ENCODE assay signal across 26 mouse cellular contexts in genomic region chr14:26357996-26358395, GRCm38 (mm10).
DNase-seq lines count a peak whose midpoint lies in the region; ATAC-seq and TF ChIP-seq lines count a peak whose summit lies in the region.
"Had no signal": no experiment of that assay in that cellular context is flagged by ENCODE, and none has a peak within 500 bp of the region (broad histone marks: within the 10 kb centered on the region; RNA-seq: fewer than 3 reads in every experiment).

No protein-coding gene starts in this region.

- whole genome bisulfite sequencing in forebrain, embryonic 11.5 days = 92% methylated on average over 8 of the region's 8 CpGs
- WGBS in forebrain, embryonic 13.5 days = 87% methylated on average over 8 of the region's 8 CpGs
- 89% methylated on average over 8 of the region's 8 CpGs for WGBS in limb, embryonic 10.5 days

- no peak overlapping the region for H3K4me2 ChIP-seq in forebrain, embryonic 11.5 days (ENCODE audit: low read depth, low read length, severe bottlenecking)
- H3K4me2 ChIP-seq in forebrain, embryonic 13.5 days = no peak overlapping the region
- H3K4me2 ChIP-seq: embryonic facial prominence, embryonic 13.5 days; hindbrain, embryonic 15.5 days had no signal

- no peak overlapping the region for H3K27ac ChIP-seq in forebrain, embryonic 11.5 days (ENCODE audit: low read depth, low read length)
- no peak overlapping the region for H3K27ac ChIP-seq in forebrain, embryonic 13.5 days
- 0 out of 2 replicates have a peak overlapping the region, but pooled peaks have one; percentile 10 for H3K27ac ChIP-seq in limb, embryonic 10.5 days
- H3K27ac ChIP-seq: embryonic facial prominence, embryonic 13.5 days; forebrain, embryonic 10.5 days; hindbrain, embryonic 10.5 days; hindbrain, embryonic 15.5 days; kidney, postnatal 0 days had no signal

- no peak for TF ChIP-seq CTCF in E14TG2a.4 (conservative IDR thresholded peaks at IDR 0.05; ENCODE audit: low read length)

- no peak for ATAC-seq in forebrain, embryonic 11.5 days (replicated peaks; ENCODE audit: low FRiP score)
- no peak for ATAC-seq in forebrain, embryonic 13.5 days
- ATAC-seq: forebrain, postnatal 0 days; inflammation-experienced regulatory T-cells, adult 6 months; Patski had no signal

- H3K4me1 ChIP-seq in forebrain, embryonic 11.5 days (replicated peaks; ENCODE audit: control insufficient read depth, insufficient read depth, low read length) = no peaks in the 10 kb centered on the region
- H3K4me1 ChIP-seq in forebrain, embryonic 13.5 days = no peaks in the 10 kb centered on the region
- H3K4me1 ChIP-seq in E14TG2a.4 (replicated peaks; ENCODE audit: low read depth, low read length) = peaks cover 32% of the 10 kb centered on the region
- H3K4me1 ChIP-seq in limb, embryonic 10.5 days = peaks cover 14% of the 10 kb centered on the region
- H3K4me1 ChIP-seq: hindbrain, embryonic 15.5 days had no signal

- no peak overlapping the region for H3K4me3 ChIP-seq in forebrain, embryonic 11.5 days (ENCODE audit: low read depth, low read length)
- no peak overlapping the region for H3K4me3 ChIP-seq in forebrain, embryonic 13.5 days
- peak overlapping the region; percentile 55 for H3K4me3 ChIP-seq in E14TG2a.4 (replicated peaks; ENCODE audit: low read length)
- no peak overlapping the region for H3K4me3 ChIP-seq in limb, embryonic 10.5 days
- H3K4me3 ChIP-seq: embryonic facial prominence, embryonic 13.5 days; forebrain, embryonic 10.5 days; hindbrain, embryonic 10.5 days; hindbrain, embryonic 15.5 days had no signal

- no peaks in the 10 kb centered on the region for H3K36me3 ChIP-seq in forebrain, embryonic 11.5 days (ENCODE audit: control insufficient read depth, insufficient read depth, low read length)
- H3K36me3 ChIP-seq in forebrain, embryonic 13.5 days (ENCODE audit: poor library complexity, severe bottlenecking) = no peaks in the 10 kb centered on the region
- no peaks in the 10 kb centered on the region for H3K36me3 ChIP-seq in E14TG2a.4 (ENCODE audit: insufficient read depth, low read length)
- H3K36me3 ChIP-seq in limb, embryonic 10.5 days = no peaks in the 10 kb centered on the region
- H3K36me3 ChIP-seq: embryonic facial prominence, embryonic 13.5 days; forebrain, embryonic 10.5 days; G1E; hindbrain, embryonic 10.5 days; hindbrain, embryonic 15.5 days had no signal

- no peaks in the 10 kb centered on the region for H3K27me3 ChIP-seq in forebrain, embryonic 11.5 days (ENCODE audit: control insufficient read depth, insufficient read depth, low read length)
- no peaks in the 10 kb centered on the region for H3K27me3 ChIP-seq in forebrain, embryonic 13.5 days
- no peaks in the 10 kb centered on the region for H3K27me3 ChIP-seq in E14TG2a.4 (ENCODE audit: insufficient read depth, low read length)
- no peaks in the 10 kb centered on the region for H3K27me3 ChIP-seq in limb, embryonic 10.5 days (ENCODE audit: low read depth, poor library complexity, severe bottlenecking)
- H3K27me3 ChIP-seq: embryonic facial prominence, embryonic 13.5 days; hindbrain, embryonic 15.5 days had no signal

- no peak overlapping the region for H3K9ac ChIP-seq in forebrain, embryonic 11.5 days (ENCODE audit: low read length)
- H3K9ac ChIP-seq in forebrain, embryonic 13.5 days = no peak overlapping the region
- H3K9ac ChIP-seq: embryonic facial prominence, embryonic 13.5 days; forebrain, postnatal 0 days; hindbrain, embryonic 15.5 days had no signal

- peak; percentile 9 for DNase-seq in forebrain, embryonic 11.5 days (ENCODE audit: low spot score)
- peak; percentile 11 for DNase-seq in kidney, postnatal 10 days
- DNase-seq in kidney, adult 8-10 months = no peak
- peak; percentile 28 for DNase-seq in limb, embryonic 10.5 days (ENCODE audit: low spot score)
- DNase-seq in urinary bladder, postnatal 4 days (ENCODE audit: low spot score in 2 of 2) = no peak
- DNase-seq: B cell, adult 2 months; cerebellum, adult 11 months; cerebellum, adult 9-10 months; forebrain, postnatal 0 days; kidney, adult 11 months; layer of hippocampus, adult 9-11 months; lung, adult 18-20 months; lung, postnatal 14 days; midbrain, embryonic 14.5 days; thymus, adult 2 months; thymus, postnatal 36 days had no signal

- no peaks in the 10 kb centered on the region for H3K9me3 ChIP-seq in forebrain, embryonic 11.5 days (ENCODE audit: control insufficient read depth, low read length)
- no peaks in the 10 kb centered on the region for H3K9me3 ChIP-seq in forebrain, embryonic 13.5 days (replicated peaks)
- no peaks in the 10 kb centered on the region for H3K9me3 ChIP-seq in E14TG2a.4 (ENCODE audit: low read length)
- no peaks in the 10 kb centered on the region for H3K9me3 ChIP-seq in limb, embryonic 10.5 days (replicated peaks)
- H3K9me3 ChIP-seq: embryonic facial prominence, embryonic 13.5 days; forebrain, embryonic 10.5 days; G1E; hindbrain, embryonic 10.5 days; hindbrain, embryonic 15.5 days had no signal

Comparison
In these comparisons a context has a peak if more than half of its experiments do, and no peak if none do; other contexts are left out.
1. DNase-seq: peak in forebrain, embryonic 11.5 days (single experiment), kidney, postnatal 10 days (single experiment) and limb, embryonic 10.5 days (single experiment); none in kidney, adult 8-10 months (0 of 2) and urinary bladder, postnatal 4 days (0 of 2).